Mouse (Mus musculus) heart, postnatal 0 days (tissue): ENCODE measurements around the gene Larp1.

Experiments used
- CTCF ChIP-seq: IDR thresholded peaks from 2 replicates; pipeline ENCODE4 v1.5.1; 2016; ENCODE audit warnings: antibody characterized with exemption, control low read depth, low read depth
- EP300 ChIP-seq: IDR thresholded peaks from 2 replicates; pipeline ENCODE4 v1.6.1; 2016; ENCODE audit warnings: antibody characterized with exemption, low read depth

DNA sequence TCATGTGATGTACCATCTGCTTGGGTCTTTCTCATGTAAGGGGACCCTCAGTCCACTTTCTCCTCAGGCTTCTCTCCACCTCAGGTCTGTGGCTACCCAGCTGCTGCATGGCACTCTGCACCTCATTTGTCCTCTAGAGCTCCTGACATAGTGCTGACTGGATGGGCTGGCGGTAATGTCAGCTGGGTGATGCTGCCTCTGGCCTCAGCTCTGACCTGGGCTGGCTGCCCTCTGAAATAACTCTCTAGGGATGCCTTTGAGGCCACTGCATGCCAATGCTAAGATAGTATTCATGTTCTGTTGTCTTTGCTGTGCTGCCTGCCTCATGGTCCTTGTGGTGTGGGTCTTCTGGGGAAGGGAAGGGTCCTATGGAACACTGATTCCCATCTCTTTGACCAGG is 31.2 kb upstream of the Larp1 start:
- TF ChIP-seq CTCF (no peak), EP300 (no peak)
